Mouse (Mus musculus) lung, embryonic 16.5 days (tissue): Measurements from ENCODE around the gene Pitpna. TPM values are rescaled to one million over a fixed set of nuclear protein-coding genes. Genes with fewer than 3 reads are reported as not detected.

ENCODE experiments used
- ATAC-seq: fragments of 200-750 bp; cut with Nextera tagmentation; 2 replicates; pipeline ENCODE4 v1.8.0; 2017; ENCODE audit warnings: low read depth, mild to moderate bottlenecking, moderate library complexity
- H3K27ac ChIP-seq: fragments of 300-500 bp; sonication (generic); 2 replicates; pipeline ENCODE4 v1.5.1; 2014; ENCODE audit warnings: mild to moderate bottlenecking, control low read depth, low read length
- H3K27me3 ChIP-seq: fragments of 300-500 bp; sonication (generic); 2 replicates; pipeline ENCODE4 v1.6.1; 2014; ENCODE audit warnings: low read depth, low read length, mixed read lengths; ENCODE audit not compliant: control insufficient read depth, insufficient read depth
- H3K36me3 ChIP-seq: fragments of 300-500 bp; sonication (generic); 2 replicates; pipeline ENCODE4 v1.6.1; 2014; ENCODE audit warnings: low read length; ENCODE audit not compliant: control insufficient read depth, insufficient read depth
- H3K4me1 ChIP-seq: fragments of 300-500 bp; sonication (generic); replicated peaks from 2 replicates; pipeline ENCODE4 v1.6.1; 2014; ENCODE audit warnings: low read length, mixed read lengths; ENCODE audit not compliant: control insufficient read depth, insufficient read depth
- H3K4me2 ChIP-seq: fragments of 300-500 bp; sonication (generic); 2 replicates; pipeline ENCODE4 v1.6.1; 2014; ENCODE audit warnings: low read depth, low read length, control low read depth
- H3K4me3 ChIP-seq: fragments of 300-500 bp; sonication (generic); 2 replicates; pipeline ENCODE4 v1.5.1; 2014; ENCODE audit warnings: mild to moderate bottlenecking, low read length, control low read depth
- H3K9ac ChIP-seq: fragments of 300-500 bp; sonication (generic); 2 replicates; pipeline ENCODE4 v1.6.1; 2014; ENCODE audit warnings: low read length, control low read depth
- H3K9me3 ChIP-seq: fragments of 300-500 bp; sonication (generic); 2 replicates; pipeline ENCODE4 v1.6.1; 2016; ENCODE audit warnings: low read length; ENCODE audit not compliant: control insufficient read depth
- WGBS: fragments of 180-500 bp; shearing (Covaris S2); extraction: QIAGEN DNeasy Blood & Tissue Kit; methylation state at CpG from one replicate; pipeline ENCODE4 v1.1.7; 2014; 5-methylcytosine and 5-hydroxymethylcytosine counted together
- polyA plus RNA-seq: library from polyadenylated mRNA; unstranded; fragments of >200 nt; fragmentation: Nextera tagmentation; extraction: Ambion mirVana; gene quantifications from 2 replicates; pipeline ENCODE4 v1.2.1, GENCODE M21; 2015

Gene Pitpna
- polyA plus RNA-seq, 1 experiment from 2014 or later, result 63.7 TPM

- H3K36me3 ChIP-seq, result no peaks in the 10 kb centered on the region
- no peak overlapping the region for H3K4me3 ChIP-seq
- ATAC-seq, result no peak
- no peak overlapping the region for H3K27ac ChIP-seq
- no peak overlapping the region for H3K9ac ChIP-seq
- 72% methylated on average over 14 of the region's 14 CpGs for WGBS
- H3K9me3 ChIP-seq, result no peaks in the 10 kb centered on the region
- H3K4me2 ChIP-seq, result no peak overlapping the region
- H3K4me1 ChIP-seq, result peaks cover 5% of the 10 kb centered on the region
- no peaks in the 10 kb centered on the region for H3K27me3 ChIP-seq
Observed at GRCm38 (mm10) chr11:75560530-75561409, 27.1 kb upstream of the Pitpna start.

- H3K36me3 ChIP-seq, result no peaks in the 10 kb centered on the region
- no peak overlapping the region for H3K4me3 ChIP-seq
- H3K27me3 ChIP-seq, result no peaks in the 10 kb centered on the region
- no peak overlapping the region for H3K4me2 ChIP-seq
- no peak for ATAC-seq
- no peak overlapping the region for H3K9ac ChIP-seq
- H3K27ac ChIP-seq, result no peak overlapping the region
- WGBS, result 73% methylated on average over 5 of the region's 5 CpGs
- no peaks in the 10 kb centered on the region for H3K9me3 ChIP-seq
- peaks cover 11% of the 10 kb centered on the region for H3K4me1 ChIP-seq
Observed at GRCm38 (mm10) chr11:75561410-75561791, 26.5 kb upstream of the Pitpna start.

GRCm38 (mm10) chr11:75562840-75563239 lies 25.1 kb upstream of the Pitpna start:
- no peak overlapping the region for H3K9ac ChIP-seq
- no peak overlapping the region for H3K27ac ChIP-seq
- ATAC-seq, result no peak
- no peaks in the 10 kb centered on the region for H3K36me3 ChIP-seq
- H3K4me1 ChIP-seq, result peaks cover 11% of the 10 kb centered on the region
- no peaks in the 10 kb centered on the region for H3K27me3 ChIP-seq
- no peak overlapping the region for H3K4me2 ChIP-seq
- no peaks in the 10 kb centered on the region for H3K9me3 ChIP-seq
- no peak overlapping the region for H3K4me3 ChIP-seq
- 86% methylated on average over 8 of the region's 8 CpGs for whole genome bisulfite sequencing

GRCm38 (mm10) chr11:75563851-75564548 lies 23.9 kb upstream of the Pitpna start:
- Histone ChIP-seq H3K27ac (peak overlapping the region; percentile 21; the same call in 1 of the 2 replicates), H3K27me3 (no peaks in the 10 kb centered on the region), H3K9ac (no peak overlapping the region), H3K4me1 (peaks cover 11% of the 10 kb centered on the region), H3K36me3 (no peaks in the 10 kb centered on the region), H3K4me2 (no peak overlapping the region), H3K9me3 (no peaks in the 10 kb centered on the region), H3K4me3 (no peak overlapping the region)
- 36% methylated on average over 18 of the region's 18 CpGs for WGBS
- no peak for ATAC-seq

- no peak overlapping the region for H3K9ac ChIP-seq
- H3K36me3 ChIP-seq, result no peaks in the 10 kb centered on the region
- ATAC-seq, result 0 out of 2 replicates have a peak, but pooled peaks have one; percentile 41
- no peak overlapping the region for H3K4me2 ChIP-seq
- H3K4me3 ChIP-seq, result no peak overlapping the region
- WGBS, result 70% methylated on average over 2 of the region's 2 CpGs
- peak overlapping the region; percentile 56 for H3K27ac ChIP-seq
- H3K9me3 ChIP-seq, result no peaks in the 10 kb centered on the region
- peaks cover 11% of the 10 kb centered on the region for H3K4me1 ChIP-seq
- no peaks in the 10 kb centered on the region for H3K27me3 ChIP-seq
Observed at GRCm38 (mm10) chr11:75565849-75566248, 22.0 kb upstream of the Pitpna start.

- no peak overlapping the region for H3K9ac ChIP-seq
- peak; percentile 47; the same call in 1 of the 2 replicates for ATAC-seq
- 53% methylated on average over 13 of the region's 13 CpGs for WGBS
- no peaks in the 10 kb centered on the region for H3K27me3 ChIP-seq
- H3K27ac ChIP-seq, result peak overlapping the region; percentile 56
- H3K4me3 ChIP-seq, result no peak overlapping the region
- no peaks in the 10 kb centered on the region for H3K36me3 ChIP-seq
- no peak overlapping the region for H3K4me2 ChIP-seq
- H3K9me3 ChIP-seq, result no peaks in the 10 kb centered on the region
- peaks cover 11% of the 10 kb centered on the region for H3K4me1 ChIP-seq
Observed at GRCm38 (mm10) chr11:75566276-75567196, 21.4 kb upstream of the Pitpna start.

GRCm38 (mm10) chr11:75567346-75568114 lies 20.4 kb upstream of the Pitpna start:
- no peaks in the 10 kb centered on the region for H3K9me3 ChIP-seq
- H3K4me3 ChIP-seq, result no peak overlapping the region
- ATAC-seq, result no peak
- WGBS, result 40% methylated on average over 9 of the region's 9 CpGs
- H3K27me3 ChIP-seq, result no peaks in the 10 kb centered on the region
- H3K9ac ChIP-seq, result no peak overlapping the region
- H3K4me2 ChIP-seq, result no peak overlapping the region
- H3K27ac ChIP-seq, result no peak overlapping the region
- peaks cover 16% of the 10 kb centered on the region for H3K4me1 ChIP-seq
- H3K36me3 ChIP-seq, result no peaks in the 10 kb centered on the region

GRCm38 (mm10) chr11:75568115-75568511 lies 19.8 kb upstream of the Pitpna start:
- Histone ChIP-seq H3K4me3 (no peak overlapping the region), H3K9ac (no peak overlapping the region), H3K4me2 (no peak overlapping the region), H3K9me3 (no peaks in the 10 kb centered on the region), H3K27me3 (no peaks in the 10 kb centered on the region), H3K27ac (no peak overlapping the region), H3K4me1 (peaks cover 22% of the 10 kb centered on the region), H3K36me3 (no peaks in the 10 kb centered on the region)
- ATAC-seq, result no peak
- 83% methylated on average over 6 of the region's 6 CpGs for WGBS
